Mouse (Mus musculus) layer of hippocampus, adult 2 months (tissue): ENCODE measurements at regions not wholly inside any gene's neighbourhood (a gene's known extent, or its start where the extent isn't known, plus 50 kb on each side); places are given as distances from the start of the nearest gene placed in this dataset.
A peak's percentile ranks its signal among the peaks of the same experiment; 100 is the strongest.

Source experiments
- DNase-seq, 2 experiments: peaks; one replicate each; pipeline ENCODE4 v3.0.0; 2022; ENCODE audit warnings: low spot score in 2 of 2
- H3K27ac ChIP-seq: fragments of 200-600 bp; 2 replicates; pipeline ENCODE4 v1.8.1; 2022
- H3K4me3 ChIP-seq: fragments of 200-600 bp; 2 replicates; pipeline ENCODE4 v1.8.1; 2022; ENCODE audit warnings: mild to moderate bottlenecking
- CTCF ChIP-seq: fragments of 200-600 bp; conservative IDR thresholded peaks from 2 replicates; pipeline ENCODE4 v1.8.1; 2022; ENCODE audit warnings: antibody characterized with exemption, mild to moderate bottlenecking, moderate library complexity

DNA sequence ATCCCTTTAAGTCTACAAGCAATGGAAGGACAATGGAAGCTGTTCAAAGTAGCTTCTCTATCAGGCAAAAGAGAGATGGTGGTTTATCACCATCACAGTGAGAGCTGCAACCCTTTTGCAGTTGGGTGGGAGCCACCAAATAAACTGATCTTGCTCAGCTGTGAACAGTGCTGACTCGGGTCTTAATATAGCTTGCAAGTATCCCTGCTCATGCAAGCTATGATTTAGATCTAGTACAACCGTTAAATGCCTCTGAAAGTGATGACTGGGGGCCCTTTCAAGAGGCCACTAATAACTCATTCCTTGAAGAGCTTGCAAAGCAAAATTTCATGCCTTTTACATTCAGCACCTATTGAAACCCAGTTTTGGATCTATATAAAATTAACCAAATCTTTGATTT is 1154.5 kb upstream of the Lrrtm3 start:
- Histone ChIP-seq H3K4me3 (no peak overlapping the region), H3K27ac (no peak overlapping the region)
- TF ChIP-seq CTCF: no peak
- no peak for DNase-seq

DNA sequence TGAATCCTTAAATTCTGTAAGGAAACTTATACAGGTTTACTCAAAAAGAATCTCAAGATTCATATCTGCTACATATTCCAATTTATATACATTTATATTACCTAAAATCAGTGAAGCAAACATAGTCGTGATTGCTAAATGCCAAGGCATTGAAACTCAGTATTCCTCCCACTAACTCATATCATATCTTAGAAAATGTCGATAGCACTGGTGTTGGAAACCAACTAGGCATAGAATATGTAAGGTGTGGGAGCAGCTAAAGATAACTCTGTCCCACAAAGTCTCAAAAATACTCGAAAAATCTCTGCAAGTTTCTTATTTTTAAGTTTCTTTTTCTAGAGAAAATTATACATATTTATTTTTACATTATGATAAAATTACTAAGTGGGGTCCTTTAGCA is 1134.1 kb upstream of the Lrrtm3 start:
- Histone ChIP-seq H3K27ac (no peak overlapping the region), H3K4me3 (no peak overlapping the region)
- no peak for DNase-seq
- no peak for TF ChIP-seq CTCF

DNA sequence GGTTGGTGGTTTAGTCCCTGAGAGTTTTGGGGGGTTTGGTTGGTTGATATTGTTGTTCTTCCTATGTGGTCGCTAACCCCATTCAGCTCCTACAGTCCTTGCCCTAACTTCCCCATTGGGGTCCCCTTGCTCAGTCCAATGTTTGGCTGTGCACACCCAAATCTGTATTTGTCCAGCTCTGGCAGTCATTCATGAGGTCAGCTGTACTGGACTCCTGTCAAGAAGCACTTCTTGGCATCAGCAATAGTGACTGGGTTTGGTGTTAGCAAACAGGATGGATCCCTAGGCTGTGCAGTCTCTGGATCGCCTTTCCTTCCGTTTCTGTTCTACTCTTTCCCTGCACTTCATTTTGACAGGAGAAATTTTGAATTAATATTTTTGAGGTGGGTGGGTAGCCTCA is 1131.1 kb upstream of the Lrrtm3 start:
- no peak for TF ChIP-seq CTCF
- no peak for DNase-seq
- Histone ChIP-seq H3K4me3 (no peak overlapping the region), H3K27ac (no peak overlapping the region)

DNA sequence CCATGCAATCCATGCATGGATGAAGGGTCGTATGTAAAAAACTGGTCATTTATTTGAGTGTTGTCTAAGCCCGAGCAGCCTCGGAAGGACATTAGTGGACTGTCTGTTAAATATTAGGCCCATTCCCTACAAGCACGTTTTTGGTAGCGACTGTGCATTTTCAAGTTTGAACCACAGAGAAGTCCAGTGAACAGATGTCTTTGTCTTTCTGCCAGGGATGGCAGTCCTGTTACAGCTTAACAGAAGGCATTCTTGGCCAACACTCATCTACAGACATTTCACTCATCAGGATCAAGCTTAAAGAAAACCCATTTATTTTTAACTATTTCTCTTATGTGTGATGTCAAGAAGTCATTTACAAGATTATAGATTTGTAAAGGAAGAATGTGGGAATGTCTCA is 1129.2 kb upstream of the Lrrtm3 start:
- no peak for TF ChIP-seq CTCF
- H3K27ac ChIP-seq: no peak overlapping the region
- peak in 1 of 2 experiments; percentile 4 for DNase-seq
- no peak overlapping the region for H3K4me3 ChIP-seq

DNA sequence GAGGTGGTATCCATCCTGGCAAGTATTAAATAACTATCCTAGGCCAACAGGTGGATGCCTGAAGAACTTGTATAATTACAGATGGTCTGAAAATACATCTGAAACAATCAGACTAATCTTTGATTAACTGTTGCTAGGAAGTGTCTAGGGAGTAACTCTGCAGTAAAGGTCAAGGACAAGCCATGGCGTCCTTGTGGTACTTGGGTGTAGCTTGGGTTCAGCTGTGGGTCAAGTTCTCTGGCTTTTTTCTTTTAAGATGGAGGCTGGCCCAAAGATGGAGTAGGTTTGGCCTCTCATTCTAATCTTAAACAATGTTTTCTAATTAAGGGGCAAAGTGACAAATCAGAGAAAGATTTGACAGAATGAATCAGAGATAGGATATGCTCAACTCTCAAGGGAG is 1126.1 kb upstream of the Lrrtm3 start:
- TF ChIP-seq CTCF: no peak
- DNase-seq: no peak
- no peak overlapping the region for H3K27ac ChIP-seq
- no peak overlapping the region for H3K4me3 ChIP-seq

DNA sequence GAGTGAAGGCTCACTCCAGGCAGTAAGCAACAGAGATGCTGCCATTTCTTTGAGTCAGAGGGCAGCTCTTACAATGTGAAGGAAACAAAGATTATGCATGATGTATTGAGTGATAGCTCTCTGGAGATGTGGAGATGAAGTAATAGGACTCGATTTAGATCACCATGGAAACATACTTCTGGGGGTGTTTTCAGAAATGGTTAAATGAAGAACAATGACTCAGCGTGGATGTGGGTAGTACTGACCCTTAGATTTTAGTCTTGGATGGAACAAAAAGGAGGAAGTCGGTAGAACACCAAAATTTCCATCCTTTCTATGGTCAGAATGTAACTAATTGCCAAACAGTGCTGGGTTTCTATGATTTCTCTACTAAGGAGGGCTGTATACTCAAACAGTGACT is 1125.1 kb upstream of the Lrrtm3 start:
- Histone ChIP-seq H3K27ac (no peak overlapping the region), H3K4me3 (no peak overlapping the region)
- DNase-seq: peak in 1 of 2 experiments; percentile 2
- TF ChIP-seq CTCF: no peak

DNA sequence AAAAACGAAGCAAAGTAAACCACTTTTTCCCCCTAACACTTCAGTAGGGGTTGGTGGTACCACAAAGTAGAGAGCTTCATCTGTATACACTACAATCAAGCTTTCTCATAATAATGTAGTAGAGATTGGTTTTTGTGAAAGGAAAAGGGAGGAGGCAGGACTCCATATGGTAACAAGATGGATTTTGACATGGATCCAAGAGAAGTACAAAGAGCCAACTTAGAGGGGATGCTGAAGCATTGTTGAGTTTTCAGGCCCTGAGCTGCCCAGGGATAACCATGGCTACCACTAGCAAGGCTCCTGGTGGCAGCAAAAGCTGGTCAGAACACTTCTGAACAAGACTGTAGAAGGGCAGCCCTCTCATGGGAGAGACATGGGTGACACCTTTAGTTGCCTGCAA is 1093.6 kb upstream of the Lrrtm3 start:
- Histone ChIP-seq H3K27ac (no peak overlapping the region), H3K4me3 (no peak overlapping the region)
- DNase-seq: no peak
- no peak for TF ChIP-seq CTCF

DNA sequence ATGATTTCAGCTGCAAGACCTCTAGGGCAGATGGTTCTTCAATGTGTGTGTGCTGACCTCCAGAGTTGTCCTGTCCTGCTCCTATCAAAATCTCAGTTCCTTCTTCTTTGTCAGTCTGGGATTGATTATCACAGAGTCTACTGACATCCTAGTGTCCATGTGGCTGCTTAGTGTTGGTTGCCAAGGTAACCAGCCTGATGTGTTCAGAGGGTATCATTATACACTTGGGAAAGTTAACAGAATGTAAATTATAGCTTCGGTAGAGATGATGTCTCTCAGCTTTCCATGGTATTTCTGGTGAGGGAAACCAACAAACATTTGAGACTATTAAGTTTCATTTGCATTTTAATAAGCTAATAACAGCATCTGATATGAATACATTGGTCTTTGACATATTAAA is 1092.5 kb upstream of the Lrrtm3 start:
- no peak for DNase-seq
- Histone ChIP-seq H3K27ac (no peak overlapping the region), H3K4me3 (no peak overlapping the region)
- TF ChIP-seq CTCF: no peak

DNA sequence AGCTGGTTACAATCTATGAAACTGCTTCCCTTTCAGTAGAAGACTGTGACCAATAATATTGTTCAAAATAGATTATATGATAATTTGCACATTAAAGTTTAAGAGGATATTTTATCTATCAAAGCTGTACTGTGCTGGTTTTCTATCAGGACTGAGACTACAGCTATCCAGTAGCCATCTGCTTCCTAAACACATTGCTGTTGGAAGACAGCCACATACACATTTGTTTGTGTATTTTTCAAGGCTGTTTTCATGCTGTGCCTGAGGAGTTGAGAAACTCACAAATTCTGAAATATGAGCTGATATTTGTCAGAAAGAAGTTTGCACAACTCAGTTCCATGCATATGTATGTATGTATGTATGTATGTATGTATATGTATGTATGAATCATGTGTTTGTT is 1089.0 kb upstream of the Lrrtm3 start:
- no peak for TF ChIP-seq CTCF
- peak; percentile 5 to 14 for DNase-seq
- no peak overlapping the region for H3K4me3 ChIP-seq
- no peak overlapping the region for H3K27ac ChIP-seq

DNA sequence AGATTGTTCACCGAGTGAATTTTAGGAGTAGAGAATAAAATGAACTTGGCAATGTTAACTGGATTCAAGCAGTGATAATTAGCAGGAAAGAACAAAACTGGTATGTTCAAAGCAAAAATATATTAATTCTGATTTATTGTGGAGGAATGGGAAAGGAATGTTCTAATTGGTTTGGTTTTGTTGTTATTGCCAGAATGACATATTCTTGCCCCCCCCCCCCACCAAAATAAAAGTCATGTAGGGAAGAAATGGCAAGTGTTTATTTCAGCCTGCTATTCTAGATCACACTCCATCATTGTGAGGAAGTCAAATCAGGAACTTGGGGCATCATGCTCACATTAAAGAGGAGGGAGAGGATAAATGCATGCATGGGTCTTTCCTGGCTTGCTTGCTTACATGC is 1064.1 kb upstream of the Lrrtm3 start:
- no peak for DNase-seq
- no peak overlapping the region for H3K27ac ChIP-seq
- H3K4me3 ChIP-seq: no peak overlapping the region
- TF ChIP-seq CTCF: no peak

DNA sequence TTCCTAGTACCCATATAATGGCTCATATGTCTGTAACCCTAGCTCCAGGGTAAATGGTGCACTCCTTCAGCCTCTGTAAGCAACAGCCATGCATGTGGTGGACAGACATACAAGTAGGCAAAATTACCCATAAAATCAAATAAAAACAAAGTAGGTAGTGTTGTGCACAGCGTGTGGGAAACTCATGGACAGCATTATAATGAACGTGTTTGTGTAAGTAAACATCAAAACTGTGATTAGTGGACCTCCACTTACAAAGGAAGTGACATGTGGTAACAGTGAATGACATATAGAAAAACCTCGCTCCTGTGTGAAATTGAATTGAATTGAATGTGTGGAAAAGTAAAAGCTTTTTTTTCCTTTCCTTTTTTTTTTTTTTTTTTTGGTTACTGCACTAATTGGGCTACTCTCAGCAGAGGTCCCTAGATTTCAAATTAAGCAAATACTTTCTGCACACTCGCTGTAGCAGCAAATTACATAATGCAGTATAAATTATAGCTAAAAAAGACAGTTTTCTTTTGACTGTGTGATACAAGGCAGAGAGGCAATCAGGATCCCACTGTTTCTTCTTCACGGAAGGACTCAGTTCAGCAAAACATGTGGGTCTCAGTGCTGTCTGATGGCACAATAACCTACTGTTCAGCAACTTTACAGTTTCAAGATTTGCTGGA is 1035.0 kb upstream of the Lrrtm3 start:
- no peak overlapping the region for H3K27ac ChIP-seq
- no peak for TF ChIP-seq CTCF
- DNase-seq: no peak
- no peak overlapping the region for H3K4me3 ChIP-seq

DNA sequence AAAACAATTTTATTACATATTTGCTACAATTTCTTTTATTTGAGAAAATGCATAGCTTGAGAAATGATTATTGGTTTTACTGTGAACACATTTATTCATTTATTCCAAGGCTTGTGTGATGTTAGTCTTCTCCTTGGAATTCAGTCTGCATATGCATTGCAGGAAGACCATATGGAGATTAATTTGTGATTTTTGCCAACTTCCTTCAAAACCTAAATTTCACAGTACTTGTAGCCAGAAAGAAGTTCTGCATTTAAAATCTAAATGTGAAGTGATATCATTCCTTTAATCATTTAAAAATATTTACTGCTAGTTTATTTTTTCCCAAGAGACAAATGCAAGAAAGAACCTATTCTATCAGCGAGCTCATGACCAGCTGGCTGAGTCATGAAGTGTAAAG is 1028.1 kb upstream of the Lrrtm3 start:
- no peak for TF ChIP-seq CTCF
- Histone ChIP-seq H3K27ac (no peak overlapping the region), H3K4me3 (no peak overlapping the region)
- peak in 1 of 2 experiments; percentile 10 for DNase-seq

DNA sequence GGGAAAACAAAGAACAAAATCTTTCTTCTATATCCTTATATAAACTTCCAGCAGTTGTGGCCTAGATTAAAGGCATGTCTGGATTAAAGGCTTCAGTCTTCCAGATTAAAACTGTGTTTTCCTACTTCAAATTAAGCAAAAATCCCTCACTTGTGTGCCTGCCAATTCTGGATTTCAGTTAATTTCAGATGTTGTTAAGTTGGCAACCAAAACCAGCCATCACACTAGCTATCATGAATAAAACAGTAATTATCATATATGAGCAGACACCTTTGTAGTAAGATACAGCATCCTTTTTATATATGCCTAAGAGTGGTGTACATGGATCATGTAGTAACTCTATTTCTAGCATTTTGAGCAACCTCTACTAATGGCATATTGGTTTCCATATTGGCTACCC is 1024.5 kb upstream of the Lrrtm3 start:
- H3K4me3 ChIP-seq: no peak overlapping the region
- DNase-seq: no peak
- no peak overlapping the region for H3K27ac ChIP-seq
- no peak for TF ChIP-seq CTCF

DNA sequence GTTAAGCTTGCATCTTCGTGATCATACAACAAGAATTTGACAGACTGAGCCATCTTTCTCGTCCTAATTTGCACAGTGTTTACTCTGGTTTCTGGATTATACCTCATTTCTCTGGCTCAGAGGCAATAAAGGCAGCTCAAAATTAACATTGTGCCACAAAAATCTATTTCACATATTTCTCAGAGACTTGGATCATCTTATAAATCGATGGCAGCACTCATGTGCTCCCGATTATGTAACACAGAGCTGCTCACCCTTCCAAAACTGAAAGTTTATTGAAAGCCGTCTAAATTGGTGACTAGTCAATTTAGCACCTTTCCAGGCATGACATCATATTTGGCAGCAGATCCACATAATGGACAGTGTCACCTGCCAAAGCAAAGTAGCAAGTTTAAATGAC is 1020.7 kb upstream of the Lrrtm3 start:
- no peak overlapping the region for H3K27ac ChIP-seq
- H3K4me3 ChIP-seq: no peak overlapping the region
- TF ChIP-seq CTCF: no peak
- no peak for DNase-seq

DNA sequence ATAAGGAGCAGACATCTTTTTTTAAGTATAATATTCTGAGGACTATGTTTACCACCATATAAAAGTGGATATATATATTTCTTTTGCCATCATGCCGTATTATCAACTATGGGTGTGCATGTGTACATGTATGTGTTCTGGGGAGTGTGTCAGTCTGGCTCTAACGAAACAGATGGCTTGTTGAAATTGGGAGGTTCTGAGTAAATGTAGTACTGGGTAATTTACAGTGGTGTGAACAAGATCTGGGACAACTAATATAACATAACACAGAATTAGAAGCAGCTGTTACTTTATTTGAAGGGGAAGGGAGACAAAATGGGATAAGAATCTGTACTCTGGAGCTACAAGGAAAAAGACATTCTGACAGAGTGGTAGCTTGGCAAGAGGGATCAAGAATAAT is 1017.3 kb upstream of the Lrrtm3 start:
- no peak overlapping the region for H3K27ac ChIP-seq
- DNase-seq: no peak
- no peak for TF ChIP-seq CTCF

More for the DNA sequence above, 1017.3 kb upstream of the Lrrtm3 start:
- no peak overlapping the region for H3K4me3 ChIP-seq
